In genomic region chr1:89501346-89501745, GRCm38 (mm10) we compare ENCODE assay signal across 17 mouse cellular contexts.
"Had no signal": no experiment of that assay in that cellular context is flagged by ENCODE, and none has a peak within 500 bp of the region (broad histone marks: within the 10 kb centered on the region; RNA-seq: fewer than 3 reads in every experiment).

No protein-coding gene starts in this region.

- H3K9ac ChIP-seq: lung, embryonic 15.5 days; midbrain, embryonic 13.5 days; midbrain, embryonic 15.5 days; neural tube, embryonic 12.5 days; stomach, embryonic 15.5 days had no signal

- DNase-seq: lung, adult 2 months; lung, postnatal 14 days; lung, postnatal 36 days; right cerebral cortex, postnatal 14 days; thymus, adult 2 months; thymus, postnatal 25 days; thymus, postnatal 4 days had no signal

- H3K36me3 ChIP-seq: lung, embryonic 15.5 days; midbrain, embryonic 13.5 days; midbrain, embryonic 15.5 days; neural tube, embryonic 12.5 days; stomach, embryonic 15.5 days had no signal

- H3K9me3 ChIP-seq: lung, embryonic 15.5 days; midbrain, embryonic 13.5 days; midbrain, embryonic 15.5 days; stomach, embryonic 15.5 days had no signal

- ATAC-seq: lung, postnatal 0 days; midbrain, embryonic 13.5 days; midbrain, embryonic 15.5 days had no signal

- H3K4me2 ChIP-seq: lung, embryonic 15.5 days; midbrain, embryonic 11.5 days; midbrain, embryonic 13.5 days; midbrain, embryonic 15.5 days; neural tube, embryonic 12.5 days; stomach, embryonic 15.5 days had no signal

- H3K4me3 ChIP-seq: lung, embryonic 15.5 days; megakaryocyte, embryonic 14.5 days; midbrain, embryonic 13.5 days; midbrain, embryonic 15.5 days; neural tube, embryonic 12.5 days; stomach, embryonic 15.5 days had no signal

- H3K27ac ChIP-seq: lung, embryonic 15.5 days; macrophage; midbrain, embryonic 13.5 days; midbrain, embryonic 15.5 days; neural tube, embryonic 12.5 days; stomach, embryonic 15.5 days; stomach, postnatal 0 days had no signal

- H3K27me3 ChIP-seq: lung, embryonic 15.5 days; megakaryocyte, embryonic 14.5 days; midbrain, embryonic 13.5 days; midbrain, embryonic 15.5 days; neural tube, embryonic 12.5 days; stomach, embryonic 15.5 days had no signal

- H3K4me1 ChIP-seq: megakaryocyte, embryonic 14.5 days had no signal
